Mouse (Mus musculus): ENCODE measurements around the gene Gm436. TPM values are rescaled to one million over a fixed set of nuclear protein-coding genes. Genes with fewer than 3 reads are reported as not detected.

The Gm436 gene
- polyA plus RNA-seq (2017; shearing (Covaris generic)) = under 1 TPM in 1 of 2 experiments, not detected in 1; 0.23 TPM

DNA sequence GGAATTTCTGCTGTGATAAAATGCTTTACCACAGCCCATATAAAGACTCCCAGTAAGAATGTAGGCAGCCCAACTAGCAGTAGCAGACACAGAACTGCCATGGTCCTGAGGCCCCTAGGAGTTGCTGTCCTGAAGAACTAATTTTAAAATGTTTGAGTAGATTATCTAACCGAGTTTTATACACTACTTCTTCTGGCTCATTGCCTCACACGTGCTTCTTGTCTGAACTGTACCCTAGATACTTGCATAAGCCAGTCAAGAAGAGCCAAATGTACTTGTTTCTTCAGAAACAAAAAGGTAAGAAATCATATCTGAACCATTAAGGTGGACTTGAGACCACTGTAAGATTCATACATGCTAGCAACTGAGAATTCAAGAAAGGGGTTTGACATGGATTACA is at the start of gene Gm436:
Gene Gm436 (minus strand): TSS at position 101 of the 400 bp plus-strand sequence.

GRCm38 (mm10) chr4:144721304-144721703 is 35.1 kb upstream of the Gm436 start, which contains the start of gene Gm13178:
Gene Gm13178 (minus strand): TSS chr4:144721404.

Other genes with a start within 250 kb of the Gm436 start
- gene 1700012P22Rik, start 247.6 kb downstream of the Gm436 start, polyA plus RNA-seq (2017; shearing (Covaris generic)) = not detected
- gene Gm9944, start 233.1 kb downstream of the Gm436 start, polyA plus RNA-seq (2017; shearing (Covaris generic)) = under 1 TPM in 1 of 2 experiments, not detected in 1; 0.85 TPM
- gene Aadacl3, start 222.6 kb downstream of the Gm436 start, polyA plus RNA-seq (2017; shearing (Covaris generic)) = under 1 TPM in 1 of 2 experiments, not detected in 1; 0.05 TPM
- not detected for gene 9430007A20Rik, start 166.5 kb downstream of the Gm436 start, polyA plus RNA-seq (2017; shearing (Covaris generic))
- not detected for gene Gm13124, start 121.2 kb downstream of the Gm436 start, polyA plus RNA-seq (2017; shearing (Covaris generic))
- not detected for gene Aadacl4, start 72.7 kb downstream of the Gm436 start, polyA plus RNA-seq (2017; shearing (Covaris generic))
- not detected for gene Gm13178, start 35.0 kb upstream of the Gm436 start, polyA plus RNA-seq (2017; shearing (Covaris generic))
- gene Gm438, start 100.2 kb upstream of the Gm436 start, polyA plus RNA-seq (2017; shearing (Covaris generic)) = under 1 TPM in 1 of 2 experiments, not detected in 1; 0.16 TPM
- 1 to 10 TPM; 7.6 to 7.8 TPM for gene Dhrs3, start 206.5 kb upstream of the Gm436 start, polyA plus RNA-seq (2017; shearing (Covaris generic))

Data from activated CD4-positive, CD25-positive, alpha-beta regulatory T cell (primary cell).